Mouse (Mus musculus) splenic B cell, adult 2 months (primary cell): ENCODE data around the gene Ankrd13b.
A peak's percentile ranks its signal among the peaks of the same experiment; 100 is the strongest.

Experiments
- DNase-seq: peaks from one replicate; pipeline ENCODE4 v3.0.0-alpha.2; 2011; ENCODE audit warnings: low read depth, low spot score
- H3K27me3 ChIP-seq: 2 replicates; pipeline ENCODE4 v1.6.1; 2012; ENCODE audit warnings: mild to moderate bottlenecking, low read length, moderate library complexity, mixed read lengths; ENCODE audit not compliant: control insufficient read depth, poor library complexity, insufficient read depth, severe bottlenecking
- H3K36me3 ChIP-seq: 2 replicates; pipeline ENCODE4 v1.6.1; 2012; ENCODE audit warnings: mild to moderate bottlenecking, low read length, moderate library complexity, mixed read lengths; ENCODE audit not compliant: control insufficient read depth, poor library complexity, insufficient read depth, severe bottlenecking

Ankrd13b gene

DNA sequence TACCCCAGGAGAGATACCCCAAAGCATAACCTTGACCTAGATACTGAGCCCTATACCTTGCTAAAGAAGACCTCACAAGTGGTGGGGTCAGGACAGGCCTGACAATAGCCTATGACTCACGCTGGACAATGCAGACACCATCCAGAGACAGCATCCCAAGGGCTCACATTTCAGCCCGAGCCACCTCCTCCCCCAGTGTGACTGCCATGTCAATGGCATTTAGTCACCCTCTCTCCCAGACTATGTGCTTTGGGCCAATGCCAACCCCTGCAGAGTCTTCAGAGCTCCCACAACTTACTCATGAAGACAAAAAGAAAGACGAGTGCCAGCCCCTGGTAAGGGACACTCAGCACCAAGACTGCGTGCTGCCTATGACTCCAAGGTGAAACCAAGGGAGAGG lies 24.8 kb downstream of the Ankrd13b start:
- Histone ChIP-seq H3K36me3 (no peaks in the 10 kb centered on the region), H3K27me3 (no peaks in the 10 kb centered on the region)
- DNase-seq = no peak

DNA sequence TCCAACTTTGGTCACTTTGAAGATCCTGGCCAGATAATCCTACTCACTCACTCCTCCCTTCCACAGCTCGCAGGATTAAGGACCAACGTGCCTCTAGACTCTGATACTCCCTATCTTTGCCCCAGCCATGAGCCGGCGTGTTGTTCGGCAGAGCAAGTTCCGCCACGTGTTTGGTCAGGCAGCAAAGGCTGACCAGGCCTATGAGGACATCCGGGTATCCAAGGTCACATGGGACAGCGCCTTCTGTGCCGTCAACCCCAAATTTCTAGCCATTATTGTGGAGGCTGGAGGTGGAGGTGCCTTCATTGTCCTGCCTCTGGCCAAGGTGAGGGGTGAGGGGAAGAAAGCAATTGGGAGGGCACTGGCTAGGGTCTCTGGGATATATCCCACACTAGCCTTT lies 25.7 kb downstream of the Ankrd13b start:
- Histone ChIP-seq H3K36me3 (no peaks in the 10 kb centered on the region), H3K27me3 (no peaks in the 10 kb centered on the region)
- no peak for DNase-seq

DNA sequence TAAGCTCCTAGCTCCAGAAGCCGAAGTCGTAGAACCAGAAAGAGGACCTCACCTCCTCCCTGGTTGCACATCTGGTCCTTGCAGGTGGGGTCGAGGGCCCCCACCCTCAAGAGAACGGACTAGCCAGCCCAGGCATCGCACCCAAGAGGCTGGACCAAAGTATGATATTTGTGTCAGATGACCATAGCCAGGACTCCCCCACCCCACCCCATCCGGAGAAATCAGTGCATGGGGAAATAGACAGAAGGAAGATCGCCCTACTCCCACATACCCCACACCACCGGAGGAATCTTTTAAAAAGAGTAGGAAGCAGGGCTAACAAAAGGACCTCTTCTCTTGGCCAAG lies 26.4 kb downstream of the Ankrd13b start:
- no peak for DNase-seq
- no peaks in the 10 kb centered on the region for H3K36me3 ChIP-seq
- H3K27me3 ChIP-seq = no peaks in the 10 kb centered on the region

DNA sequence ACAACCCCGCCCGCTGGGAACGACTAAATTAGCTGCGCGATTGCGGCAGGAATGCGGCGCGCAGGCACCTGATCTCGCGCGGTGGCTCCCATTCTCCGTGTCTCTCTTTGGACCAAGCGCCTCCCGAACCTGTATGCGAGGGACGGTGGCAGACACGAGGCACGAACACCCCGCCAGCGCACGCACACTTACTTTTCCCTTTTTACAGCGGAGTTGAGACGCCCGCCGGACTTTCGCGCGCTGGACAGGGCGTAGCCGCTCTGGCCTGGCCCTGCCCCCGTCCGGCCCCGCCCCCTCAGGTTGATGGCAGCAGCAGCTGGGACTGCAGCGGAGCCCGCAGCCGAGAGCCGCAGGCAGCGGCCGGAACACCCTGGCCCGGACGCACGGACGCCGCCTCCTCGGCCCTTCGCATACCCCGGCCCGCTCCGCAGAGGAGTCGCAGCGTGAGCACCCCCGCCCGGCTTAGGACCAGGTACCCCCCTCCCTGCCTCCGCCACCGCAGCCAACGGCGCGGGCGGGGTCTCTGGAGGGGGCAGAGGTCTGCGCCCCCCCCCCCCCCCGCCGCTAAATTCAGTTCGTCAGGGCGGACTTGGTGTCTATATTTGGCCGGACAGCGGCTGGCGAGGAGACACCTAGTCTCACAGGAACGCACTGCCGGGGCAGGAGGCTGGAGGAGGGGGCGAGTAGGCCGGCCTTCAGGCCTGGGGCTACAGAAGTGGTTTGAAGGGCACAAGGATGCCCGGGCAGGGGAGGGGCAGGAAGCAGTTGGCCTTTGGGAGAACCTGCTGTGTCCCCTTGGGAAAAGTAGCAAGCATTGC lies 27.0 kb downstream of the Ankrd13b start, which contains the start of gene Coro6:
TSS of gene Coro6 (plus strand) at position 129 of the 818 bp plus-strand sequence.
- peak; percentile 47 for DNase-seq
- no peaks in the 10 kb centered on the region for H3K36me3 ChIP-seq
- H3K27me3 ChIP-seq = no peaks in the 10 kb centered on the region

DNA sequence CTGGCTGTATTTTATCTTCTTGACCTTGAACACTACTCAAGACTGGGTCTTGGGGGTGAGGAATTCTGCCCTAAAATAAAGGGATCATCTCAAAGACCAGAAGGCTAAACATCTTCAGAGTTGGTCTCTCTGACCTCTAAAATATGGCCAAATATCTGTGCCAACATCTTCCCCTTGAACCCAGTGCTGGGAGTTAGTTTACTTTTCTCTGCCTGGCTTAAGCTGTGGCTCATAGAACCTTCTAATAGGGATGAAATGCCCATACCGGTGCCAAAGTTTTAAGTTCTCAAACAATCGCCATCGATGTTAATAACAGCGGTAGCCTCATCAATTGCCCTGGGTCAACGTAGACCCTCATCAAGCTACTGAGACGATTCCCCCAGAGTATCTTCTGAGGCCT lies 27.6 kb downstream of the Ankrd13b start:
- no peak for DNase-seq
- H3K36me3 ChIP-seq = no peaks in the 10 kb centered on the region
- no peaks in the 10 kb centered on the region for H3K27me3 ChIP-seq

DNA sequence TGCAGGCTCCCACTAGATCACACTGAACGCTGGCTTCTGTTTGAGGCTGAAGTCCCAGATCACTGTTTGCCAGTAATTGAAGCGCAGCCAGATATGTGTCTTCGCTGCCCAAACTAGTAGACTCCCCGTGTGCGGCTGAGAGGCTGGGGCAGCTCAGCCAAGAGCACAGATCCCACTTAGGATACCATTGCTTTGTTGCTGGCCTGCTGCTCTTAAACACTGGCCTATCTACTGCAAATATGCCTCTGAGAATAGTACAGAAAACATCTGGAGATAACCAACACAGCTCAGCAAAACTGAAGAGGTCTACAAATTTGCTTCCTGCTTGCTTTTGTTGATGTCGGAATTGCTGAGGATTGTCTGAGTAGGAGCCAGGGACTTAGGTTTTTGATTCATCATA lies 32.6 kb downstream of the Ankrd13b start:
- Histone ChIP-seq H3K27me3 (no peaks in the 10 kb centered on the region), H3K36me3 (peaks cover 11% of the 10 kb centered on the region; the same call in 1 of the 2 replicates)
- DNase-seq = no peak

DNA sequence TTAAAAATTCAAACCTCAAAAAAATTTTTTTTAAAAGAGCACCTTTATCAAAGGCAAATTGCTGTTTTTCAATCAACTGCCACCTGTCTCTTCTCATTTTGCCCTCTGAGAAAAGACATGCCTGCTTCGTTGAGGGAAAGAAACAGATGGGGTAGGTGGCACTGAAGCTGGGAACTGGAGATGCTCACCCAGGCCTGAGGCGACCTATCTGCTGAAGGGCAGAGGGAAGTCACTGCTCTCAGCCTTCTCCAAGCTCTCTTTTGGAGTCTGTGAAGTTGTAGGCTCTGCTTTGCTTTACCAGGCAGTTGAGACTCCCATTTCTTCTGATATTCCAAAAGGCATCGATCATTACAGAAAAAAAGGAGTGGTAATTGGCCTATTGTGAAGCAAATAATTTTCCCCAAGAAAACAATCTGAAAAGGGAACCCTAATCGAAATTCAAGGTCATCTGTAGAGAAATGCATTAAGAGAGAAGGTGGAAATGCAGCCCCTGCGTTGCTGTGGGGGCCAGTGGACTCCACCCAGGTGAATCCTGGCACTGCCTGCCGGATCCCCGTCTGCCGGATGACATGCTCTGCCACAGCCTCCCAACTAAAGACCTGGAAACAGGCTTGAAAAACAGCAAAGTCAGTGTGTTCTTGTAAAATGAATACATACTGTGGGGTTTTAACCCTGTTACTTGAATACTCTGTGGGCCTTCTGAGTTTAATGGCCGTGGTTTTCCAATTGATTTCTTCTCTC lies 33.5 kb downstream of the Ankrd13b start:
- Histone ChIP-seq H3K36me3 (peaks cover 13% of the 10 kb centered on the region; the same call in 1 of the 2 replicates), H3K27me3 (no peaks in the 10 kb centered on the region)
- DNase-seq = no peak

DNA sequence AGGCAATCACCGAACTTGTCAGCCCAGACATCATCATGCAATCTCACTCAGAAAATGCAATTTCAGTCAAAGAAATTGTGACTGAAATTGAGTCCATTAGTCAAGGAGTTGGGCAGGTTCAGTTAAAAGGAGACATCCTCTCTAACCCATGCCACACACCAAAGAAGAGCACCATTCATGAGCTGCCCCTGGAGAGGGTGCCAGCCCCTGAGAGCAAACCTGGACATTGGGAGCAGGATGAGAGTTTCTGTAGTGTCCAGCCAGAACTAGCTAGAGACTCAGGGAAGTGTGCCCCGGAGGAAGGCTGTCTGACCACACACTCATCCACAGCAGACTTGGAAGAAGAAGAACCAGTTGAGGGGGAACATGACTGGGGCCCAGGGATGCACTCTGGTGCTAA lies 36.1 kb downstream of the Ankrd13b start:
- Histone ChIP-seq H3K36me3 (peaks cover 27% of the 10 kb centered on the region), H3K27me3 (no peaks in the 10 kb centered on the region)
- DNase-seq = no peak

DNA sequence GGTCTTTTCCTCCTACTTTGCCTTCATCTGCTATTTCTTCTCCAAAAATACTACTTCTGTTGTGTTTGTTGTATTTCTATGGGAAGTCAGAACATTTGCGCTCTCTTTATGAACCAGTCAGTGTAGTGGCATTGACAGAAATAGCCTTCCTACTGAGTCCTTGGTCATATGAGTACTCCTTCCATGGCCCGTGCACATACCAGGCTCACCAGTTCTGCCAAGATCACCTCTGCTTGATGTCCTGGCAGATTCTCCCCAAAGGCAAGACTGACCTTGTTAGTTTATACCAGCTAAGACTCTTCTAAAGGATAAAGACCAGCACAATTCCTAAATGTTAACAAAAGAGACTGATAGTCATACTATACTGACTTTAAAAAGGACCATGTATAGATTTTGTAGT lies 37.8 kb downstream of the Ankrd13b start:
- peaks cover 27% of the 10 kb centered on the region for H3K36me3 ChIP-seq
- H3K27me3 ChIP-seq = no peaks in the 10 kb centered on the region
- no peak for DNase-seq

DNA sequence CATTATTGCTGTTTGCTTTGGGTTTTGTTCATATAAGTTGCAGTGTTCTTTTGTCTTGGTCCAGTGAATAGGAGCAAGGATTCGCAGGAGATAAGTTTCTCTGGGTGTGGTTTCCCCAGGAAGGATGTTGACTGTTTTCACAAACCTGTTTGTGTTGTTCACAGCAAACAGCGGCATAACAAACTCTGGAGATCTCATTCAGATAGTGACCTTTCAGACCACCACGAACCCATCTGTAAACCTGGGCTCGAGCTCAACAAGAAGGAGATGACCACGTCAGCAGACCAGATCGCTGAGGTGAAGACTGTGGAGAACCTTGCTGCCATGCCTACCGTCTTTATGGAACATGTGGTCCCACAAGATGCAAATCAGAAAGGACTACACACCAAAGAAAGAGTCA lies 40.3 kb downstream of the Ankrd13b start:
- H3K27me3 ChIP-seq = no peaks in the 10 kb centered on the region
- peaks cover 22% of the 10 kb centered on the region for H3K36me3 ChIP-seq
- DNase-seq = no peak

DNA sequence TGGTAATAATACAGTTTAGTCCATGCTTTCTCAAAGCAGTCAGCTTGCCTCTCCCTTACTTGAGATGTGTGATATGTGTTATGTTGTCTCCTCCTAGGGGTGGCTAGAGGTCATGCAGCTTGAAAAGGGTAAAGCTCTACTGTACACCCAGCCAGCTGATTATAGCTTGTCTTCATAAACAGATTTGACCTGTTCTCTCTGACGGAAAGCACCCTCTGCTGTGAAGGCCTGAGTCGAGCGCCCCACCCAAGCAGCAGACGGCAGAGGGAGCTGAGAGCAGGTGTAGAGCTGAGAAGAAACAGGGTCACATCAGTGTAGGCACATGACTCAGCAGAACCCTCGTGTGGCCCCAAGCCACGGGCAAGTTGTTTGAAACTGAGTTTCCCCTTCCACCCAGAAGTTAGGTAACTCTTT lies 42.8 kb downstream of the Ankrd13b start:
- peak; percentile 77 for DNase-seq
- peaks cover 18% of the 10 kb centered on the region for H3K36me3 ChIP-seq
- H3K27me3 ChIP-seq = no peaks in the 10 kb centered on the region

DNA sequence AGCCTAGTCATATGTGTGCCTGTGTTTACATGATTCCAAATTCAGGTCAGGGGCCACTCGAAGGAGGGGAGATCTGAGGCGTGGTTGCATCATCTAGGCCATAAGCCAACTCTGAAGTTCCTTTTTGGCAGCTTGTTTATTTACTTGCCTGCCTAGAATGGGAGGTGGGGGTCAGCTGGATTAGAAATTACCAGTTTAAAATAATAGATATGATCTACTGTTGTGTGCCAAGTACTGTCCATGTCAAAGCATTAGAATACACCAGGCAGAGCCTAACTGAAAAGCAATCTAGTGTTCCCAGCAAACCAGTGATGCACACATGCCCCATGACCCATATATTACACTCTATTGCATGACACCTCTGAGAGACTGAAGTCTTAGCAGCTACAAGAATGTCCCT lies 44.5 kb downstream of the Ankrd13b start:
- peaks cover 21% of the 10 kb centered on the region for H3K36me3 ChIP-seq
- no peak for DNase-seq

DNA sequence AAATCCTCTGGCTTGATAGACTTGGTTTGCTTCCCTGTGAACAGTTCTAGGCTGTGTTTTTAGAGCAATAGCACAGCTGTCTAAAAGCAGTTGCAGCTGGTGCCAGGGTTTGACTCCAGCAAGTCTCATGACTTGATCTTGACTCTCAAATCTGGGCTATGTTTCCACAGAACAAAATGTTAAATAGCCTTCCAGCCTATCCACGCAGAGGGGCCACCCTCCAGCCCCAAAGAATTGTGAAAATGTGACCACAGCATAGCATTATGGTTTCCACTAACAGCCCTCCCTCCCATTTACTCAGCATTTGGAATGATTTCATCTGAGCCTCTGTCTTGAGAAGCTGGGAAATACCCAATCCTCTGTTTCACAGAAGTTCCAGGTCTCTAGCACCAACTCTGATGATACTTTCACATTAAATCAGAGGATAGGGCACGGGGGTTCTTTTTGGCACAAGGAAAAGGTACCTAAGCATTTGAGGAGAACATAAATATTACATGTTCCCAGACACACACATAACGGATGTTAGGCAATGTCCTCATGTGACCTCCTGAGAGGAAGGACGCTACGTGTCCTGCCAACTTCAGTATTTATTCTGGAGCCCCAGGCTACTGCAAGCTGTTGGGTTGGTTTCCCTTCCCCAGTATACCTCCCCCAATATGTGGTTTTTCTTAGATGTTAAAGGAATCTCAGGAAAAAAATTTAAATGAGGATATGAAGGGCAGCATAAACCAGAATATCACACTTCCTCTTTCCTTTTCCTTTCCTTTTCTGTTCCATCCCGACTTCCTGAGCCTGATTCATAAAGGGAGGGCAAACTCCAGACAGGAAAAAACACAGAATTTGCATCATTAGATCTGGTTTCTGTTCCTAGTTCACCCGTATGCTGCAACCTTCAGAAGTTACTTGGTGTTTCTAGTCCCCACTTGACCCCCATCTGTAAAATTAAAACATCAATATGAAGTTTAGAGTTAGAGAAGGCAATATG lies 47.0 kb downstream of the Ankrd13b start:
- DNase-seq = peak; percentile 31
- no peaks in the 10 kb centered on the region for H3K27me3 ChIP-seq
- H3K36me3 ChIP-seq = peaks cover 18% of the 10 kb centered on the region

More for the DNA sequence above, 44.5 kb downstream of the Ankrd13b start:
- no peaks in the 10 kb centered on the region for H3K27me3 ChIP-seq

DNA sequence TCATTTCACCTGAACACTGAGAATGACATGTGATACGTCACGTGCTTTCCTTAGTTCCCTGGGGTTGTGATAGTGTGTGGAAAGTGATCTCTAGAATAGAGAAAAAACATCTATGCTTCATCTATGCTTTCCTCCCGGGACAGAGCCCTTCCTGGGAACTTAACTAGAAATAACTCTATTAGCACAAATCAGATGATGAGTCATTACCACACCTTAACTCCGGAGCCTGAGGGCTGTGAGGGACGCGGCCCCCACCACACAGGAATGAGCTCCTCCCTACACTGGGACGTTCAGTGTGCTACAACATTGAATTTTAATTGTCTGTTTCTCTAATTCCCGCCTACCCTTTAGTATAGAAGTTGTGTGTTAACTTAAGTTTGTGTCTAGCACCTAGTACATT lies 48.5 kb downstream of the Ankrd13b start:
- no peak for DNase-seq
- peaks cover 18% of the 10 kb centered on the region for H3K36me3 ChIP-seq
- no peaks in the 10 kb centered on the region for H3K27me3 ChIP-seq
